Mouse (Mus musculus): ENCODE data around the gene Umodl1. TPM values are rescaled to one million over a fixed set of nuclear protein-coding genes. Genes with fewer than 3 reads are reported as not detected.

The Umodl1 gene
- polyA plus RNA-seq (2014; fragmentation: Nextera tagmentation; extraction: Ambion mirVana), result not detected in 2 replicates

DNA sequence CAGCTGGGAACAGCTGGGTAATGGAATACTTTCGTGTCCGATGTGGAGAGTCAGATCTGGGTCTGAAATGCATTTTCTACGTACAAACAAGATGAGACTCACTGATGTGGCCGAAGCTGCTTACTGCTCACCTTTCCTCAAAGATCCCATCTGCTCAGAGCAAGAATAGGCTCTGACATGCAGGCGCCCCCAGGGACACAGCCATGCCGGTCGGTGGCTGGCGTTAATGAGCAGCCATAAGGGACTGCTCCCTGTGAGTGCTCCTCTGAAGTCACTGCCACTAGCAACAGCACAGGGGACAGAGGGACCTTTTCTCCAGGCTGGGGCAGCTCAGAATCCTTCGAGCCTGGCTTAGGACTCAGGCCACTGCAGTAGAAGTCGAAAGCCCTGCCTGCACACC lies at the start of gene Umodl1:
Umodl1 (plus strand) TSS at position 301 of the 400 bp plus-strand sequence.
- Histone ChIP-seq H3K27ac (replicated peaks in 1 of 2; ENCODE audit: control insufficient read depth in 1 of 2, insufficient read depth in 1 of 2, low read depth in 2 of 2, low read length in 2 of 2) (no peak within 1 kb of the TSS), H3K4me3 (ENCODE audit: control insufficient read depth in 1 of 2, insufficient read depth in 1 of 2, low read depth in 1 of 2, low read length in 2 of 2) (no peak within 1 kb of the TSS), H3K9ac (ENCODE audit: low read length) (no peak within 1 kb of the TSS), H3K9me3 (ENCODE audit: control insufficient read depth, low read length) (no peaks in the 10 kb centered on the region), H3K27me3 (ENCODE audit: control insufficient read depth, insufficient read depth, low read length) (no peaks in the 10 kb centered on the region), H3K36me3 (ENCODE audit: control insufficient read depth, insufficient read depth, low read length) (no peaks in the 10 kb centered on the region), H3K4me1 (ENCODE audit: control insufficient read depth in 2 of 2, insufficient read depth in 2 of 2, low read length in 2 of 2) (no peaks in the 10 kb centered on the region), H3K4me2 (ENCODE audit: low read length) (no peak within 1 kb of the TSS)
- no peak for ATAC-seq (ENCODE audit: insufficient number of reproducible peaks, insufficient read depth, low FRiP score, low read depth)
- 48% methylated on average over 10 of the region's 10 CpGs for whole genome bisulfite sequencing

GRCm38 (mm10) chr17:30907577-30907976 lies 46.9 kb upstream of the Umodl1 start:
- 32% methylated on average over 4 of the region's 4 CpGs for WGBS
- Histone ChIP-seq H3K4me2 (ENCODE audit: low read length) (no peak overlapping the region), H3K4me1 (ENCODE audit: control insufficient read depth in 2 of 2, insufficient read depth in 2 of 2, low read length in 2 of 2) (peaks cover 0 to 3% of the 10 kb centered on the region in 2 experiments; a peak in 1 of 4 replicates), H3K9me3 (ENCODE audit: control insufficient read depth, low read length) (no peaks in the 10 kb centered on the region), H3K27ac (replicated peaks in 1 of 2; ENCODE audit: control insufficient read depth in 1 of 2, insufficient read depth in 1 of 2, low read depth in 2 of 2, low read length in 2 of 2) (no peak overlapping the region), H3K36me3 (ENCODE audit: control insufficient read depth, insufficient read depth, low read length) (no peaks in the 10 kb centered on the region), H3K27me3 (ENCODE audit: control insufficient read depth, insufficient read depth, low read length) (peaks cover 11% of the 10 kb centered on the region), H3K4me3 (ENCODE audit: control insufficient read depth in 1 of 2, insufficient read depth in 1 of 2, low read depth in 1 of 2, low read length in 2 of 2) (no peak overlapping the region), H3K9ac (ENCODE audit: low read length) (no peak overlapping the region)
- no peak for ATAC-seq (ENCODE audit: insufficient number of reproducible peaks, insufficient read depth, low FRiP score, low read depth)

GRCm38 (mm10) chr17:30910866-30911731 lies 43.3 kb upstream of the Umodl1 start:
- H3K27me3 ChIP-seq (ENCODE audit: control insufficient read depth, insufficient read depth, low read length), result no peaks in the 10 kb centered on the region
- H3K4me3 ChIP-seq (ENCODE audit: control insufficient read depth in 1 of 2, insufficient read depth in 1 of 2, low read depth in 1 of 2, low read length in 2 of 2), result no peak overlapping the region
- H3K36me3 ChIP-seq (ENCODE audit: control insufficient read depth, insufficient read depth, low read length), result no peaks in the 10 kb centered on the region
- no peak for ATAC-seq (ENCODE audit: insufficient number of reproducible peaks, insufficient read depth, low FRiP score, low read depth)
- peaks cover 0 to 3% of the 10 kb centered on the region in 2 experiments; a peak in 1 of 4 replicates for H3K4me1 ChIP-seq (ENCODE audit: control insufficient read depth in 2 of 2, insufficient read depth in 2 of 2, low read length in 2 of 2)
- no peak overlapping the region for H3K9ac ChIP-seq (ENCODE audit: low read length)
- H3K4me2 ChIP-seq (ENCODE audit: low read length), result no peak overlapping the region
- no peaks in the 10 kb centered on the region for H3K9me3 ChIP-seq (ENCODE audit: control insufficient read depth, low read length)
- 70% methylated on average over 27 of the region's 27 CpGs for WGBS
- no peak overlapping the region for H3K27ac ChIP-seq (replicated peaks in 1 of 2; ENCODE audit: control insufficient read depth in 1 of 2, insufficient read depth in 1 of 2, low read depth in 2 of 2, low read length in 2 of 2)

DNA sequence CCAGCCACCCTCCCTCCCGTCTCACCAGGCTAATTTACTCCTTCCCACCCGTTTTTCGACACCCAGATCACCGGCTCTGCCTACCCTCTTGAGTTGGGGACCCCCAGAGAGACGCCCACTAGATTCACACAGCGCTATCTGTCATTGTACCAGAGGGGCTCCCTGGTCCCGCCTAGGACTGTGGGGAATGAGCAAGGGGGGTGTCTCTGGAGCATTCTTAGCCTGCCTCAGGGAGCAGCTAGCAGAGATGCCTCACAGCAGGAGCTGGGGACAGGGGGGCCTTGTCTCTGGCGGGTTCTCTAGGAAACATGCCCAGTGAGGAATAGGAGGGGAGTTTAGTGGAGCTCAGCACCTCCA lies 42.7 kb upstream of the Umodl1 start:
- no peaks in the 10 kb centered on the region for H3K36me3 ChIP-seq (ENCODE audit: control insufficient read depth, insufficient read depth, low read length)
- no peak overlapping the region for H3K27ac ChIP-seq (replicated peaks in 1 of 2; ENCODE audit: control insufficient read depth in 1 of 2, insufficient read depth in 1 of 2, low read depth in 2 of 2, low read length in 2 of 2)
- no peak for ATAC-seq (ENCODE audit: insufficient number of reproducible peaks, insufficient read depth, low FRiP score, low read depth)
- no peaks in the 10 kb centered on the region for H3K27me3 ChIP-seq (ENCODE audit: control insufficient read depth, insufficient read depth, low read length)
- no peak overlapping the region for H3K9ac ChIP-seq (ENCODE audit: low read length)
- WGBS, result 38% methylated on average over 8 of the region's 8 CpGs
- no peak overlapping the region for H3K4me3 ChIP-seq (ENCODE audit: control insufficient read depth in 1 of 2, insufficient read depth in 1 of 2, low read depth in 1 of 2, low read length in 2 of 2)
- H3K4me2 ChIP-seq (ENCODE audit: low read length), result no peak overlapping the region
- H3K4me1 ChIP-seq (ENCODE audit: control insufficient read depth in 2 of 2, insufficient read depth in 2 of 2, low read length in 2 of 2), result peaks cover 0 to 3% of the 10 kb centered on the region in 2 experiments; a peak in 1 of 4 replicates
- H3K9me3 ChIP-seq (ENCODE audit: control insufficient read depth, low read length), result no peaks in the 10 kb centered on the region

- 80% methylated on average over 5 of the region's 5 CpGs for WGBS
- Histone ChIP-seq H3K27ac (replicated peaks in 1 of 2; ENCODE audit: control insufficient read depth in 1 of 2, insufficient read depth in 1 of 2, low read depth in 2 of 2, low read length in 2 of 2) (no peak overlapping the region), H3K9me3 (ENCODE audit: control insufficient read depth, low read length) (no peaks in the 10 kb centered on the region), H3K27me3 (ENCODE audit: control insufficient read depth, insufficient read depth, low read length) (no peaks in the 10 kb centered on the region), H3K4me1 (ENCODE audit: control insufficient read depth in 2 of 2, insufficient read depth in 2 of 2, low read length in 2 of 2) (peaks cover 0 to 2% of the 10 kb centered on the region in 2 experiments; a peak in 1 of 4 replicates), H3K4me2 (ENCODE audit: low read length) (no peak overlapping the region), H3K9ac (ENCODE audit: low read length) (no peak overlapping the region), H3K36me3 (ENCODE audit: control insufficient read depth, insufficient read depth, low read length) (no peaks in the 10 kb centered on the region), H3K4me3 (ENCODE audit: control insufficient read depth in 1 of 2, insufficient read depth in 1 of 2, low read depth in 1 of 2, low read length in 2 of 2) (no peak overlapping the region)
- ATAC-seq (ENCODE audit: insufficient number of reproducible peaks, insufficient read depth, low FRiP score, low read depth), result no peak
These were observed 41.9 kb upstream of the Umodl1 start for GRCm38 (mm10) chr17:30912536-30912935.

DNA sequence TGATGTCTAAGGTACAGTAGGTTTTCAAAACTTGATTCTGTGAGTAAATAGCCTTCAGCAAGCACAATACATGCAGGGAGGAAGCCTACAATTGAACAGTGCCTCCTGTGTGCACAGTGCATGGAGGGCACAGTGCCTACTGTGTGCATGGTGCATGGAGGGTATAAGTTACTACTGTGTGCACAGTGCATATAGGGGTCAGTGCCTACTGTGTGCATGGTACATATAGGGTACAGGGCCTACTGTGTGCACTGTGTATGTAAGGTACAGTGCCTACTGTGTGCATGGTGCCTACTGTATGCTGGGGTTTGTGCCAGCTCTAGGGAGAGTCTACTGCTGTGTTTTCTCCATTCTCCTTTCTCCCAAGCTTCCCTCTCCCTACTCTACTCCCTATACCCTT lies 40.2 kb upstream of the Umodl1 start:
- Histone ChIP-seq H3K27me3 (ENCODE audit: control insufficient read depth, insufficient read depth, low read length) (no peaks in the 10 kb centered on the region), H3K4me2 (ENCODE audit: low read length) (no peak overlapping the region), H3K27ac (replicated peaks in 1 of 2; ENCODE audit: control insufficient read depth in 1 of 2, insufficient read depth in 1 of 2, low read depth in 2 of 2, low read length in 2 of 2) (no peak overlapping the region), H3K9me3 (ENCODE audit: control insufficient read depth, low read length) (no peaks in the 10 kb centered on the region), H3K4me1 (ENCODE audit: control insufficient read depth in 2 of 2, insufficient read depth in 2 of 2, low read length in 2 of 2) (no peaks in the 10 kb centered on the region), H3K4me3 (ENCODE audit: control insufficient read depth in 1 of 2, insufficient read depth in 1 of 2, low read depth in 1 of 2, low read length in 2 of 2) (no peak overlapping the region), H3K36me3 (ENCODE audit: control insufficient read depth, insufficient read depth, low read length) (no peaks in the 10 kb centered on the region), H3K9ac (ENCODE audit: low read length) (no peak overlapping the region)
- no peak for ATAC-seq (ENCODE audit: insufficient number of reproducible peaks, insufficient read depth, low FRiP score, low read depth)

GRCm38 (mm10) chr17:30923566-30923965 lies 30.9 kb upstream of the Umodl1 start:
- Histone ChIP-seq H3K27ac (replicated peaks in 1 of 2; ENCODE audit: control insufficient read depth in 1 of 2, insufficient read depth in 1 of 2, low read depth in 2 of 2, low read length in 2 of 2) (no peak overlapping the region), H3K4me3 (ENCODE audit: control insufficient read depth in 1 of 2, insufficient read depth in 1 of 2, low read depth in 1 of 2, low read length in 2 of 2) (no peak overlapping the region), H3K9me3 (ENCODE audit: control insufficient read depth, low read length) (no peaks in the 10 kb centered on the region), H3K4me2 (ENCODE audit: low read length) (no peak overlapping the region), H3K9ac (ENCODE audit: low read length) (no peak overlapping the region), H3K27me3 (ENCODE audit: control insufficient read depth, insufficient read depth, low read length) (no peaks in the 10 kb centered on the region), H3K36me3 (ENCODE audit: control insufficient read depth, insufficient read depth, low read length) (no peaks in the 10 kb centered on the region), H3K4me1 (ENCODE audit: control insufficient read depth in 2 of 2, insufficient read depth in 2 of 2, low read length in 2 of 2) (no peaks in the 10 kb centered on the region)
- 52% methylated on average over 4 of the region's 4 CpGs for WGBS
- ATAC-seq (ENCODE audit: insufficient number of reproducible peaks, insufficient read depth, low FRiP score, low read depth), result no peak

DNA sequence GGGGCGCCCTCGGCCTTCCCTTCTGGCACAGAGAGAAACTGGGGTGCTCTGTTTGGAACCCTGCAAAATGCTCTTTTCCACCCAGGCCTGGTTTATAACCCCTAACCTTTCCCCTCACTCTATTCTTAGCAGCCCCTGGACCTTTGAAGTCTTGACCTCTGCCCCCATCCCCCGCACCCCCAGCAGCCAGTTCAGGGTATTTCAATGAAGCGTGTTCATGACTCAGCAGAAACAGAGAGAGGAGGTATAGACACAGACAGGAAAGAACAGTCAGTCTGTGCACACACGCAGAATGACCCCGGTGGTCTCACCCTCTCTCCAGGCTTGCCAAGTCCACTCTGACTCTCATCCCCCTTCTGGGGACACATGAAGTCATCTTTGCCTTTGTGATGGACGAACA lies 23.6 kb upstream of the Umodl1 start:
- Histone ChIP-seq H3K4me1 (ENCODE audit: control insufficient read depth in 2 of 2, insufficient read depth in 2 of 2, low read length in 2 of 2) (no peaks in the 10 kb centered on the region), H3K27me3 (ENCODE audit: control insufficient read depth, insufficient read depth, low read length) (no peaks in the 10 kb centered on the region), H3K36me3 (ENCODE audit: control insufficient read depth, insufficient read depth, low read length) (no peaks in the 10 kb centered on the region), H3K9me3 (ENCODE audit: control insufficient read depth, low read length) (no peaks in the 10 kb centered on the region), H3K4me2 (ENCODE audit: low read length) (no peak overlapping the region), H3K9ac (ENCODE audit: low read length) (no peak overlapping the region), H3K4me3 (ENCODE audit: control insufficient read depth in 1 of 2, insufficient read depth in 1 of 2, low read depth in 1 of 2, low read length in 2 of 2) (no peak overlapping the region), H3K27ac (replicated peaks in 1 of 2; ENCODE audit: control insufficient read depth in 1 of 2, insufficient read depth in 1 of 2, low read depth in 2 of 2, low read length in 2 of 2) (no peak overlapping the region)
- 83% methylated on average over 7 of the region's 7 CpGs for WGBS
- no peak for ATAC-seq (ENCODE audit: insufficient number of reproducible peaks, insufficient read depth, low FRiP score, low read depth)
